Mouse (Mus musculus): ENCODE data around the gene Camkmt. TPM values are rescaled to one million over a fixed set of nuclear protein-coding genes. Genes with fewer than 3 reads are reported as not detected.

The Camkmt gene
- polyA plus RNA-seq, 1 experiment from 2014 or later: 15.1 TPM

Other genes starting within 250 kb of the Camkmt start
- 90.7 and 95.4 TPM in 2 replicates for gene Ppm1b, start 133.8 kb upstream of the Camkmt start, polyA plus RNA-seq (2016; fragmentation: Nextera tagmentation; extraction: Ambion mirVana)
- 0.37 and 0.45 TPM in 2 replicates for gene Slc3a1, start 62.2 kb upstream of the Camkmt start, polyA plus RNA-seq (2016; fragmentation: Nextera tagmentation; extraction: Ambion mirVana)
- gene Prepl, start 311 bp upstream of the Camkmt start, polyA plus RNA-seq (2016; fragmentation: Nextera tagmentation; extraction: Ambion mirVana): 28.8 and 30.5 TPM in 2 replicates

Measured in embryonic facial prominence, embryonic 12.5 days (tissue).